Mouse (Mus musculus): ENCODE measurements around the gene Edar. TPM values are rescaled to one million over a fixed set of nuclear protein-coding genes. Genes with fewer than 3 reads are reported as not detected.

The Edar gene
- total RNA-seq, 1 experiment from 2014 or later, result 0.21 TPM

DNA sequence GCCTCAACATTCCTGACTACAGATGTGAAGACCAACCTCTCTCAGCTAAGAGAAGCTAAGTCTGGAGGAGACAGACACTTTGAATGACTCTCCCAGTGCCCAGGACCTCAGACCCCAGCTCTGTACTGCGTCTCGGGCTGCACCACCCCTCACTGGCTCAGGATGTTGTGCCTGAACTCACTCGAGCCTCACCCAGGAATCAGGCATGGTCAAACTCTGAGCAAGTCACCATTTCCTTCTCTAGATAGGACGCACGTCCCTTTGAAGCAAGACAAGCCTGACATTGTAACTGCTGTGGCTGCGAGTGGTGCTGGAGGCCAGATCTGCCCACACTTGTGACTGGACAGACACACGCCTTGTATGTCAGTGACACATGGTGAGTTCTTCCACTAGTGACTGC, 73.5 kb downstream of the Edar start:
- no peak for DNase-seq

DNA sequence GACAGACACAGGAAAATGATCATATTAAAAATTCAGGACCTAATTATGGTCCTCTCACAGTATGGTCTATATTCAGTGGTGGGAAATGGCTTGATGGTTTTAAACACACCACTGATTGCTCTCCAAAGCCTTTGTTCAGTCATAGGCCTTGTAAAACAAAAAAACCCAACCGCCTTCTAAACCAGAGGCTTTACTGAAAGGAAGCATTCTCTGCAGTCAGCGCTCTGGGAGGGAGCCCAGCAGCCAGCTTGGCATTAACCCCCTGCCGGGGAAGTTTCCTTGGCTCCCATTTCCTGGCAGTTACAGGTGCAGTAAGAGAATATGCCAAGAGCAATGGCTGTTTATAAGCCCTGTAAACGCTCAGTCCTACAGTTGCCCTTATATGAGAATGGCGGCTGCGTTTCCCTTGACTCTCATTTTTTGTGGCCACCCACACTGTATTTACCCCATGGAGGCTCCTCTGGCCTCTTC, 74.0 kb downstream of the Edar start:
- DNase-seq, result peak; percentile 15

DNA sequence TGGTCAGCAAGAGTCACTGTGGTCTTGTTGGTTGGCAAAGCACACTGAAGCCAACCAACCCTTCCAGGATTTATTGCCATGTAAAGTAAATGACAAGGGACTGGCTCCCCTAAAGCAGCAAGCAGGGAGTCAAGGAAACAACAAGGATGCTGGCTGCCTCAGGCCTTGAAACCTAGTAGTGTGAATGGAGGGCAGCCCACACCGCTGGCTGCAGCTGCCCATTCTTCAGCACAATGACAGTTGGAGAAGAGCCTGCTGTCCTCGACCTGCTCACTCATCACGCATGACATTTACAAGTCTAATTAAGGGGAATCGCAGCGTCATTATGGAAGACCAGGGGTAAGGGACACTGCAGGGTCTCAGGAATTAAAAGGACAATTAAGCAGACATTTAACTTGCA, 74.5 kb downstream of the Edar start:
- peak; percentile 5 for DNase-seq

DNA sequence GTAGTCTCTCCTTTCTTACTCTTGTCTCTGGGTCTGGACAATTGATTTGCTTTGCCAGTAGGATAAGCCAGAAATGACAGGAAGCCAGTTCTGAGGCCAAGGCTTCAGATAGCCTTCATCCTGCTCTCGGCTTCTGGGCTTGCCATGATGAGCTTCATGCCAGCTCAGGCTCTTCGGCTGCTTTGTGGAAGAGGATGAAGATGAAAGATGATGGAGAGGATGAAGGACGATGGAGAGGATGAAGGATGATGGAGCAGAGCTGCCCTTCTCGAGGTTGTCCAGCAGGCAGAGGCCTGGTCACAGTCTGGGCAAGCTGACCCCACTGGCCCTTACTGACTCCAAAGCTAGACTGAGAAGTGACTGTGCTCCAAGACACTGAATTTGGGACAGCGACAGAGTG, 75.3 kb downstream of the Edar start:
- no peak for DNase-seq

DNA sequence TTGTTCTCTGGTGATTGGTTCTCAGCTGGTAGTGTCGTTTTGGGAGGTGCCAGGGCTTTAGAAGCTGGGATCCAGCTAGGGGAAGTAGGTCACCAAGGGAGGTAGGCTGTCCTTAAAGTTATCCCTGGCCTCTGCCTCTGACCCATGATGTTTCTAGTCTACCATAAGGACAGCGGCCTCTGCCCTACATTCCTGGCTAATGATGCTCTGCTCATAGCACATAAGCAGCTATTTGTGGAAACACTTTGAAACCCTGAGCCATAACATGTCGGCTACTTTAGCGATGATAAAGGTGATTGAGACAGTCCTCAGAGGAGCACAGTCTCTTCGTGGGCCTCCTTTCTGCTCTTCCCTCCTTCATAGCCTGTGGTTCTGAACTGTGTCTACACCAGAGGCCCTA, 79.6 kb downstream of the Edar start:
- no peak for DNase-seq

DNA sequence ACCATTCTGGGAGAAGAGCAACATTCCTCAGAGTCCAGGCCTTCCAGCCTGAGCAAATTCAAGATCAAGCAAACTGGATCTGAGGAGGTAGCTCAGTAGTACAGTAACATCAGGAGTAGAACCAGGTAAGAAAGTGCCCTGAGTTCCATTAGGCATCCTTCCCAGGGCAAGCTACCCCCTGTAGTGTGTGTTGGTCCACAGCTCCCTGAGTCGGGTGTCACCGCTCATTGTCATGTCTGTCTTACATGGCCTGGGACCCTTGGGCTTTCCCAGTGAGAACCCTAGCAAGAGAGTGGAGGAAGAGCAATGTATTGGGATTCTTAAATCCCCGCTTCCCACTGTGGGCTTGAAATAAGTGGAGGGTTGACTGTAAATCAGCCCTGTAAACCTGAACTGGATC, 80.3 kb downstream of the Edar start:
- DNase-seq, result no peak

DNA sequence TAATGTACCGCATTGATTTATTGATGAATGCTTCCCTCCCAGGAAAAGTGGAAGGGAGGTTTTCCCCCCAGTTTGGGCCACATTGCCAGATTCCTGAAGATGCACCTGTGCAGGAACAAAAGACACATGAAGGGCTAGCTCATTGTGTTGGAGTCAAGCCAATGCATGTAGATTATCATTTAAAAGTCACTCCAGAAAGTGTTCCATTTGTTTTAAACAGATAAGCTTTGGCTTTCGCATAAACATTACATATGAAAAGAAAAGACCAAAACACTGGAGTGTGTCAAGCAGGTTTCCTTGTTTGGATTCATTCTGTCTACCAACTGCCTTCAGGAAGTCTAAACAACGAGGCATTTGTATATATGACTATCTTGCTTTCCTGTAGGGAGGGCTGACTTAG, 81.0 kb downstream of the Edar start:
- DNase-seq, result no peak

DNA sequence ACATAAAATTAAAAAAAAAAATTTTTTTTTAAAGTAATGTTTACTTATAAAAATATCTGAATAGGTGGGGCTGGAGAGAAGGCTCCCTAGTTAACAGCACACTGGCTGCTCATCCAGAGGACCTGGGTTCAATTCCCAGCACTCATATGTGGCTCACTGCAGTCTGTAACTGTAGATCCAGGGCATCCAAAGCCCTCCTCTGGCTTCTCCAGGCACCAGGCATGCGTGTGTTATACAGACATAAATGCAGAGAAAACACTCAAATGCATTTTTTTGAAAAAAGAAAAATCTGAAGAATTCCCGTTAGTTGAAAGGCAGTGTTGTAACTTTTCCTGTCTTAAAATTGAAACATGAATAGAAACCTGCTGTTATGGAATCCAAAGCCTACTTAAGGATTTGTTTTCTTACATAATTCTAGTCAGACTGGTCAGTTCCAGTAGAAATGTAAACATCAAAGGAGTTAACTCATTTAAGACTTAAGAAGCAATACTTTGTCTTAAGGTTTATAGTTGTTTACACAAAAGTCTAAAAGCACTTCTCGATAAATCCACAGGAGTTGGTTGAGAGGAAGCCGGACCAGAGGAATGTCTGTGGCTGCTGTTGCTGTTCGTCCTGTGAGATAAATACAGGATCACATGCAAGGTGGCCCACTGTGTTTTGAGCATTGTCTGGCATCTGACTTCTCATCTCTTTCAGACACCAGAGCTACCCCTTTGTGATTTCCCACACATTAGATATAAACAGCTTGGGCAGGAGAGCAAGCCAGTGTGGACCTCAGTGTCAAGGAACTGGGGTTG, 89.8 kb downstream of the Edar start:
- DNase-seq, result no peak

DNA sequence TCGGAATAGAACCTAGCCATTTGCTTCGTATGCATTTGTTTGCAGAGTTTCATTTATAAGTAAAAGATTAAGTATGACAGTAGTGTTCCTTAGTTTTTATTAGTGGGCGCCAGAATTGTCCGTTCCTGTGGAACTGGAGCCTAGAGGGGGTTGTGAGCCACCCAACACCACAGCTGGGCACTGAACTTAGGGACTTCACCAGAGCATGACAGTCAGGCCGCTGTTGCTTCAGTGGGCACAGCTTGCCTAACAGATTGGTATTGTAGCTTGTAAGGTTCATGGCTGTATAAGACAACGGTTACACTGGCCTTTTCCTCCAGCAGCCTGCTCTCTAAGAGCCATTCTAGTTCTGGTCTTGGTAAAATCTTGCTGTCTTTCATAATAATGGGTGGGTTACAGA, 114.9 kb downstream of the Edar start:
- no peak for DNase-seq

DNA sequence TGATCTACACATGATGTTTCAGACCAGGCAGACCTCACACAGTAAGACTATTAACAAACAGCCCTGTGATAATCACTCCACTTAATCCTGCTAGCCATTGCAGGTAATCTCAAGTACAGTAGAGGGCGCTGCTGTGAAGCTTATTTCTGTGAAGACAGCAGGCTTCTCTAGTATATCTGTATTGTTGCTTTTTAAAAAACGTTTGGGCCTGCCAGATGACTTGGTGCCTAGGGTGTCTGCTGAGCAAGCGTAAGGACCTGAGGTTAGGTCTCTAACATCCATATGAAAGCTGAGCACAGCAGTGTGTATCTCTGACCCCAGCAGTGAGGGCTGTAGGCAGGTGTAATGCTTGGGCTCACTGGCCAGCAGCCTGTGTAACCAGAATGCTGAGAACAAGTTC, 115.6 kb downstream of the Edar start:
- no peak for DNase-seq

DNA sequence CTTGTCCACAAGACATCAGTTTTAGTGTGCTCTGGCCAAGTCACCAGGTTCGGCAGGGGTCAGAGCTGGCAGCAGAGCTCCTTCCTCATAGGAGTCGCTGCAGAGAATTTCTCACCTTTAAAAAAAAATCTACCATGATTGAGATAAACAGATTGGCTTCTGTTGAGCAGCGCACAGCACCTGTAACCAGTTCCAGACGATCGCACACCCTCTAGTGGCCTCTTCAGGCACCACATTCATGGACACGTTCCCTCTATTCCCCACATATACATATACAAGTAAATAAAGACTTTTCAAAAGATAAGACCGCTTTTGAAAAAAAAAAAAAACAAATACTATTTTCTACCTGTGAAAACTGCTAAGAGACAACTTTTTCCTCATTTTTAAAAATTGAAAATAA, 116.4 kb downstream of the Edar start:
- DNase-seq, result peak; percentile 40

DNA sequence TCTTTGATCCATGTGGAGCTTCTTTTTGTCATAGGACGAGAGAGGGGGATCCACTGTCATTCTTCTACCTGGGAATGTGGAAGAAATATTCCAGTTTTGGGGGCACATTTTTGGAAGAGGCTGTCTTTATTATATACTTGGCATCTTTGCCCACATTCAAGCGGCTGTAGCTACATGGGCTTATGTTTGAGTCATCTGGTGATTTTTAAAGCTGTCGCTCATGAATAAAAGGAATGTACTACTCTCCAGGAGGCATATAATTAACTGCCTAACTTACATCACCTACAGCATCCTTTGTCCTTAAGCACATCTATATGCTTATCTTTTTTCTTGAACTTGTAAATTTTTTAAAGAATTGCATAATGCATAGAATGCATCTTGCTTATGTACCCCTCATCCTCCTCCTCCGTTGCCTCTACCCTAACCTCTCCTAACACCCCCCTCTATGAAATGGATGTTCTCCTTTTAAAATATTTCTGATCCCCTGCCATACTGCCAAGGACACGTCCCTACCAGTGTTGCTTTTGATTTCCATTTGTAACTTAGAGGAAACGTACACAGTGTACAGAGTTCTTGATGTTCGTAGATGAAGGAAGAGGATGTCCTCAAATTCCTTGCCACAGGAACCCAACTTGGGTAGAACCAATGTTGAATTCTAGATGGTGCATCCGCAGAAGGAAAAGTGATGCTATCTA, 120.6 kb downstream of the Edar start:
- DNase-seq, result no peak

Other genes starting within 250 kb of the Edar start
- gene Ranbp2, start 228.7 kb downstream of the Edar start, total RNA-seq (2021), result 69.2 and 73.2 TPM in 2 replicates
- 4.7 and 4.9 TPM in 2 replicates for gene Ccdc138, start 177.7 kb downstream of the Edar start, total RNA-seq (2021)
- not detected in 2 replicates for gene Gm17542, start 42.6 kb upstream of the Edar start, total RNA-seq (2021)
- gene Sh3rf3, start 137.7 kb upstream of the Edar start, total RNA-seq (2021), result 0.82 and 1.0 TPM in 2 replicates

Data from adrenal gland, postnatal 25 days (tissue).